Mouse (Mus musculus): ENCODE results near the gene Ube2c.
"Not testable (repeated sequence)": the region's sequence is repeated elsewhere in the genome, so short reads cannot be mapped to it uniquely, and the experiment has no call there.

- not testable (repeated sequence) for TF ChIP-seq TCF12 (IDR thresholded peaks at IDR 0.05; ENCODE audit: low read depth, low read length); SIN3A (IDR thresholded peaks at IDR 0.05; ENCODE audit: low read length); MEF2A (IDR thresholded peaks at IDR 0.05; ENCODE audit: extremely low read depth, insufficient replicate concordance, low read depth, low read length, poor library complexity, severe bottlenecking); POLR2AphosphoS2 (IDR thresholded peaks at IDR 0.05; ENCODE audit: low read length); POLR2A (IDR thresholded peaks at IDR 0.05; ENCODE audit: control insufficient read depth in 1 of 2, insufficient read depth in 1 of 2, low read depth in 1 of 2, low read length in 2 of 2, poor library complexity in 1 of 2); NELFE (IDR thresholded peaks at IDR 0.05; ENCODE audit: low read depth, low read length); HCFC1 (IDR thresholded peaks at IDR 0.05; ENCODE audit: low read depth, low read length); ZC3H11A (IDR thresholded peaks at IDR 0.05; ENCODE audit: low read depth, low read length); CHD1 (IDR thresholded peaks at IDR 0.05; ENCODE audit: low read depth, low read length); JUND (IDR thresholded peaks at IDR 0.05; ENCODE audit: low read depth, low read length)
- peak; percentile 12 to 44 (median 22); a peak in 3 of 6 replicates for TF ChIP-seq CTCF (IDR thresholded peaks at IDR 0.05 in 2 of 3, conservative IDR thresholded peaks at IDR 0.05 in 1 of 3; ENCODE audit: control insufficient read depth in 1 of 3, insufficient read depth in 1 of 3, low read depth in 2 of 3, low read length in 3 of 3, poor library complexity in 1 of 3, severe bottlenecking in 1 of 3)
Measured at GRCm38 (mm10) chr2:164798554-164798953, 28.9 kb downstream of the Ube2c start.

Measured in MEL (cell line).